ENCODE assay signal across 8 mouse cellular contexts in genomic region chr3:104789822-104790221, GRCm38 (mm10). TPM values are rescaled to one million over a fixed set of nuclear protein-coding genes. Genes with fewer than 3 reads are reported as not detected.
DNase-seq lines count a peak whose midpoint lies in the region; ATAC-seq and TF ChIP-seq lines count a peak whose summit lies in the region.

No protein-coding gene starts in this region.

- peaks cover 26% of the 10 kb centered on the region for H3K36me3 ChIP-seq in embryonic facial prominence, embryonic 14.5 days (ENCODE audit: control insufficient read depth, insufficient read depth, low read length)
- peaks cover 20% of the 10 kb centered on the region for H3K36me3 ChIP-seq in hindbrain, embryonic 10.5 days
- peaks cover 33% of the 10 kb centered on the region for H3K36me3 ChIP-seq in limb, embryonic 13.5 days
- no peaks in the 10 kb centered on the region for H3K36me3 ChIP-seq in thymus, adult 2 months (ENCODE audit: control insufficient read depth, insufficient read depth, low read length)

- peak overlapping the region; percentile 82 for H3K27ac ChIP-seq in embryonic facial prominence, embryonic 14.5 days (replicated peaks; ENCODE audit: low read depth, low read length)
- peak overlapping the region; percentile 89 for H3K27ac ChIP-seq in hindbrain, embryonic 10.5 days
- peak overlapping the region; percentile 90 for H3K27ac ChIP-seq in limb, embryonic 13.5 days
- H3K27ac ChIP-seq in thymus, adult 2 months (ENCODE audit: control insufficient read depth, insufficient read depth, low read length), result no peak overlapping the region

- no peaks in the 10 kb centered on the region for H3K27me3 ChIP-seq in embryonic facial prominence, embryonic 14.5 days (replicated peaks; ENCODE audit: control insufficient read depth, insufficient read depth, low read length)
- peaks cover 47% of the 10 kb centered on the region for H3K27me3 ChIP-seq in hindbrain, embryonic 10.5 days (ENCODE audit: insufficient read depth, poor library complexity, severe bottlenecking)
- peaks cover 12% of the 10 kb centered on the region for H3K27me3 ChIP-seq in limb, embryonic 13.5 days
- H3K27me3 ChIP-seq in thymus, adult 2 months (ENCODE audit: control insufficient read depth, insufficient read depth, low read length), result peaks cover 6% of the 10 kb centered on the region; the same call in 1 of the 2 replicates

- H3K4me1 ChIP-seq in embryonic facial prominence, embryonic 14.5 days (ENCODE audit: control insufficient read depth, insufficient read depth, low read length), result peaks cover 45% of the 10 kb centered on the region
- peaks cover 61% of the 10 kb centered on the region for H3K4me1 ChIP-seq in hindbrain, embryonic 10.5 days (replicated peaks)
- H3K4me1 ChIP-seq in limb, embryonic 13.5 days, result peaks cover 54% of the 10 kb centered on the region
- H3K4me1 ChIP-seq in thymus, adult 2 months (replicated peaks; ENCODE audit: control insufficient read depth, insufficient read depth, low read length), result peaks cover 6% of the 10 kb centered on the region

- no peak for TF ChIP-seq POLR2A in thymus, adult 2 months (IDR thresholded peaks at IDR 0.05; ENCODE audit: control insufficient read depth, extremely low read depth, insufficient read depth, low read length, poor library complexity)

- H3K9ac ChIP-seq in embryonic facial prominence, embryonic 14.5 days (ENCODE audit: low read depth, low read length), result peak overlapping the region; percentile 71
- peak overlapping the region; percentile 85 for H3K9ac ChIP-seq in limb, embryonic 13.5 days

- no peak for ATAC-seq in embryonic facial prominence, embryonic 14.5 days (ENCODE audit: low read depth)
- ATAC-seq in limb, embryonic 13.5 days (ENCODE audit: low FRiP score, low read depth), result no peak

- H3K4me3 ChIP-seq in embryonic facial prominence, embryonic 14.5 days (ENCODE audit: low read depth, low read length), result peak overlapping the region; percentile 47
- H3K4me3 ChIP-seq in hindbrain, embryonic 10.5 days, result peak overlapping the region; percentile 70
- H3K4me3 ChIP-seq in limb, embryonic 13.5 days, result peak overlapping the region; percentile 78
- no peak overlapping the region for H3K4me3 ChIP-seq in thymus, adult 2 months (ENCODE audit: control insufficient read depth, insufficient read depth, low read length)

- 32% methylated on average over 11 of the region's 13 CpGs for WGBS in embryonic facial prominence, embryonic 14.5 days
- 36% methylated on average over 13 of the region's 13 CpGs for WGBS in hindbrain, embryonic 10.5 days
- 15% methylated on average over 13 of the region's 13 CpGs for WGBS in limb, embryonic 13.5 days
- 92% methylated on average over 13 of the region's 13 CpGs for WGBS in thymus, adult 2 months

- peak; percentile 41 to 54 for DNase-seq in lung, adult 18-20 months
- no peak for DNase-seq in lung, postnatal 25 days (ENCODE audit: low spot score)
- no peak for DNase-seq in embryonic facial prominence, embryonic 14.5 days (ENCODE audit: low spot score)
- no peak for DNase-seq in hindbrain, embryonic 10.5 days (ENCODE audit: low spot score)
- DNase-seq in neural tube, embryonic 10.5 days (ENCODE audit: extremely low spot score, low spot score), result peak; percentile 47
- no peak for DNase-seq in thymus, adult 2 months
- no peak for DNase-seq in layer of hippocampus, postnatal 14 days (ENCODE audit: low spot score in 2 of 2)

- H3K9me3 ChIP-seq in embryonic facial prominence, embryonic 14.5 days (ENCODE audit: control insufficient read depth, low read length), result no peaks in the 10 kb centered on the region
- no peaks in the 10 kb centered on the region for H3K9me3 ChIP-seq in hindbrain, embryonic 10.5 days
- H3K9me3 ChIP-seq in limb, embryonic 13.5 days, result no peaks in the 10 kb centered on the region

- no peak for TF ChIP-seq CTCF in thymus, adult 2 months (IDR thresholded peaks at IDR 0.05; ENCODE audit: borderline replicate concordance, control insufficient read depth, extremely low read depth, insufficient read depth, low read length, poor library complexity)

- peak overlapping the region; percentile 89 for H3K4me2 ChIP-seq in embryonic facial prominence, embryonic 14.5 days (ENCODE audit: low read depth, low read length)
- H3K4me2 ChIP-seq in limb, embryonic 13.5 days (replicated peaks), result peak overlapping the region; percentile 91

RNA-seq across cellular contexts. Expression of gene Rhoc, which starts 1.6 kb away (rescaled TPM):
- 183 and 198 TPM in 2 replicates for polyA plus RNA-seq in embryonic facial prominence, embryonic 14.5 days (2014; fragmentation: Nextera tagmentation; extraction: Ambion mirVana)
- polyA plus RNA-seq in hindbrain, embryonic 10.5 days (2016; fragmentation: Nextera tagmentation; extraction: Ambion mirVana), result 102 and 107 TPM in 2 replicates
- polyA plus RNA-seq in limb, embryonic 13.5 days (2015; fragmentation: Nextera tagmentation; extraction: Ambion mirVana), result 196 and 197 TPM in 2 replicates
- polyA plus RNA-seq in thymus, adult 2 months (2012; rRNA removed), result 14.8 and 23.5 TPM in 2 replicates
- 10 to 100 TPM; 35.3 to 37.6 TPM for total RNA-seq in layer of hippocampus, postnatal 14 days (2021)

RNA-seq across cellular contexts. Expression of gene Fam19a3, which starts 8.2 kb away (rescaled TPM):
- 0.24 and 0.68 TPM in 2 replicates for polyA plus RNA-seq in embryonic facial prominence, embryonic 14.5 days (2014; fragmentation: Nextera tagmentation; extraction: Ambion mirVana)
- 0.05 and 0.46 TPM in 2 replicates for polyA plus RNA-seq in hindbrain, embryonic 10.5 days (2016; fragmentation: Nextera tagmentation; extraction: Ambion mirVana)
- polyA plus RNA-seq in limb, embryonic 13.5 days (2015; fragmentation: Nextera tagmentation; extraction: Ambion mirVana), result 0.23 and 0.26 TPM in 2 replicates
- polyA plus RNA-seq in thymus, adult 2 months (2012; rRNA removed), result 0.33 and 0.54 TPM in 2 replicates
- under 1 TPM in 1 of 2 experiments, not detected in 1; 0.10 TPM for total RNA-seq in layer of hippocampus, postnatal 14 days (2021)

RNA-seq across cellular contexts. Expression of gene Ppm1j, which starts 9.0 kb away (rescaled TPM):
- polyA plus RNA-seq in embryonic facial prominence, embryonic 14.5 days (2014; fragmentation: Nextera tagmentation; extraction: Ambion mirVana), result 3.4 and 3.7 TPM in 2 replicates
- 1.8 and 3.1 TPM in 2 replicates for polyA plus RNA-seq in hindbrain, embryonic 10.5 days (2016; fragmentation: Nextera tagmentation; extraction: Ambion mirVana)
- 2.8 and 3.4 TPM in 2 replicates for polyA plus RNA-seq in limb, embryonic 13.5 days (2015; fragmentation: Nextera tagmentation; extraction: Ambion mirVana)
- polyA plus RNA-seq in thymus, adult 2 months (2012; rRNA removed), result 4.6 and 7.4 TPM in 2 replicates
- 1 to 10 TPM in 1 of 2 experiments, under 1 TPM in 1; 0.81 to 2.7 TPM for total RNA-seq in layer of hippocampus, postnatal 14 days (2021)

RNA-seq across cellular contexts. Expression of gene Mov10, which starts 28.5 kb away (rescaled TPM):
- 38.1 and 44.6 TPM in 2 replicates for polyA plus RNA-seq in embryonic facial prominence, embryonic 14.5 days (2014; fragmentation: Nextera tagmentation; extraction: Ambion mirVana)
- polyA plus RNA-seq in hindbrain, embryonic 10.5 days (2016; fragmentation: Nextera tagmentation; extraction: Ambion mirVana), result 17.0 and 19.8 TPM in 2 replicates
- polyA plus RNA-seq in limb, embryonic 13.5 days (2015; fragmentation: Nextera tagmentation; extraction: Ambion mirVana), result 71.7 and 74.9 TPM in 2 replicates
- polyA plus RNA-seq in thymus, adult 2 months (2012; rRNA removed), result 23.9 and 29.8 TPM in 2 replicates
- 1 to 10 TPM; 7.9 to 9.4 TPM for total RNA-seq in layer of hippocampus, postnatal 14 days (2021)

Comparison
In these comparisons a context has a peak if more than half of its experiments do, and no peak if none do; other contexts are left out.
1. DNase-seq: peak in lung, adult 18-20 months (2 of 2) and neural tube, embryonic 10.5 days (single experiment); none in lung, postnatal 25 days (single experiment), embryonic facial prominence, embryonic 14.5 days (single experiment), hindbrain, embryonic 10.5 days (single experiment), thymus, adult 2 months (single experiment) and layer of hippocampus, postnatal 14 days (0 of 2).